Mouse (Mus musculus): ENCODE results near the gene C87436.

DNA sequence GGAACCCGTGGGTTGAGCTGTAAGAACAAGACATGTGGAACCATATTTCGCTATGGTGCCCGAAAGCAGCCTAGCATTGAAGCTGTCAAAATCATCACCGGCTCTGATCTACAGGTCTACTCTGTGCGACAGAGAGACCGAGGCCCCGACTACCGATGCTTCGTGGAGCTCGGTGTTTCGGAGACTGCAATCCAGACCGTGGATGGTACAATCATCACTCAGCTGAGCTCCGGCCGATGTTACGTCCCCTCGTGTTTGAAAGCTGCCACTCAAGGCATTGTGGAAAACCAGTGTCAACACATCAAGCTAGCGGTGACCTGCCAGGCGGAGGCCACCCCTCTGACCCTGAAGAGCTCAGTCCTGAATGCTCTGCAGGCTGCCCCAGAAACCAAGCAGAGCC lies 7.4 kb downstream of the C87436 start:
- TF ChIP-seq POLR2A (IDR thresholded peaks at IDR 0.05; ENCODE audit: low read depth, low read length) (no peak), CTCF (IDR thresholded peaks at IDR 0.05; ENCODE audit: borderline replicate concordance, insufficient read depth, low read length) (no peak)

All from embryonic fibroblast, embryonic 13.5 days (primary cell).